Mouse (Mus musculus) limb, embryonic 13.5 days (tissue): ENCODE data around the gene Acnat1. TPM values are rescaled to one million over a fixed set of nuclear protein-coding genes. Genes with fewer than 3 reads are reported as not detected.
"Not testable (repeated sequence)": the region's sequence is repeated elsewhere in the genome, so short reads cannot be mapped to it uniquely, and the experiment has no call there.

Source experiments
- ATAC-seq: fragments of 200-750 bp; cut with Nextera tagmentation; 2 replicates; pipeline ENCODE4 v1.8.0; 2017; ENCODE audit warnings: low read depth, moderate number of reproducible peaks, moderate TSS enrichment; ENCODE audit not compliant: low FRiP score
- H3K27ac ChIP-seq: fragments of 300-500 bp; sonication (generic); 2 replicates; pipeline ENCODE4 v1.5.1; 2015; ENCODE audit warnings: inconsistent platforms, mild to moderate bottlenecking, moderate library complexity
- H3K27me3 ChIP-seq: fragments of 300-500 bp; sonication (generic); 2 replicates; pipeline ENCODE4 v1.6.1; 2015; ENCODE audit warnings: mild to moderate bottlenecking, inconsistent platforms
- H3K36me3 ChIP-seq: fragments of 300-500 bp; sonication (generic); 2 replicates; pipeline ENCODE4 v1.6.1; 2015; ENCODE audit warnings: inconsistent platforms, mild to moderate bottlenecking, moderate library complexity
- H3K4me1 ChIP-seq: fragments of 300-500 bp; sonication (generic); 2 replicates; pipeline ENCODE4 v1.6.1; 2015; ENCODE audit warnings: inconsistent platforms
- H3K4me2 ChIP-seq: fragments of 300-500 bp; sonication (generic); replicated peaks from 2 replicates; pipeline ENCODE4 v1.6.1; 2015; ENCODE audit warnings: inconsistent platforms, mild to moderate bottlenecking, moderate library complexity
- H3K4me3 ChIP-seq: fragments of 300-500 bp; sonication (generic); 2 replicates; pipeline ENCODE4 v1.5.1; 2015; ENCODE audit warnings: moderate library complexity, mild to moderate bottlenecking, inconsistent platforms
- H3K9ac ChIP-seq: fragments of 300-500 bp; sonication (generic); 2 replicates; pipeline ENCODE4 v1.6.1; 2015; ENCODE audit warnings: mild to moderate bottlenecking, inconsistent platforms
- H3K9me3 ChIP-seq: fragments of 300-500 bp; sonication (generic); 2 replicates; pipeline ENCODE4 v1.6.1; 2016; ENCODE audit warnings: inconsistent platforms
- WGBS: fragments of 180-500 bp; shearing (Covaris S2); methylation state at CpG from one replicate; pipeline ENCODE4 v1.1.7; 2015; 5-methylcytosine and 5-hydroxymethylcytosine counted together
- polyA plus RNA-seq: library from polyadenylated mRNA; unstranded; fragments of >200 nt; fragmentation: Nextera tagmentation; extraction: Ambion mirVana; gene quantifications from 2 replicates; pipeline ENCODE4 v1.2.1, GENCODE M21; 2015

Acnat1 gene
- polyA plus RNA-seq, 1 experiment from 2014 or later: 0.10 TPM

DNA sequence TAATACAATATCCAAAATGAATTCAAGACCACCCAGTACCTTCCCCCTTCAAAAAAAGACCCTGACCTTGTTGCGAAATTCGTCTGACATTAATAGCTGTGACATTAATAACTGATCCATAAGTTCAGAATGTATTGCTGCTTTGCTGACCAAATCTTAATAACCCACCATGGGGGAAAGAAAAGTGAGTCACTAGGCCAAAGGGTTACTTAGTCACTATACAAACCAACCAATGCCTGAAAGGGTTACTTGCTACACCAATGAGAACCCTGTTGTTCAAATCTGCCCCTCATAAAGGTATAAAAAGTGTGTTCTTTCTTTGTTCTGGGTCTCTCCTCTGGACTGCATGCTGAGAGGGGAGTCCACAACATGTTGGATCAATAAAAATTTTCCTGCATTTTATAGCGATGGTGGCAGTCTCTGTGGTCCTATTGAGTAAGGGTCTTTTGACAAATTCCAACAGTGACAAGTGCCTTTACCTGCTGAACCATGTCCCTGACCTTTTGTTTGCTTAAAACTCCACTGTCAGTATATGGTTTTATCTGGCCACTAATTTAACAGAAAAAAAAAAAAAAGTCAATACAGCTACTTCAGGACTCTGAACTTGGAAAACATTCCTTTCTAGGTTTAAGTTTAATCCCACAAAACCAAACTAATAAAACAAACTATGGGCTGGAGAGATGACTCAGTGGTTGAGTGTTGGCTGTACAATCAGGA, 12.4 kb upstream of the Acnat1 start:
- not testable (repeated sequence) for ATAC-seq, H3K27ac ChIP-seq, H3K9me3 ChIP-seq, H3K4me3 ChIP-seq, H3K9ac ChIP-seq, H3K36me3 ChIP-seq, H3K27me3 ChIP-seq, H3K4me2 ChIP-seq, H3K4me1 ChIP-seq
- WGBS: 64% methylated on average over 3 of the region's 3 CpGs

DNA sequence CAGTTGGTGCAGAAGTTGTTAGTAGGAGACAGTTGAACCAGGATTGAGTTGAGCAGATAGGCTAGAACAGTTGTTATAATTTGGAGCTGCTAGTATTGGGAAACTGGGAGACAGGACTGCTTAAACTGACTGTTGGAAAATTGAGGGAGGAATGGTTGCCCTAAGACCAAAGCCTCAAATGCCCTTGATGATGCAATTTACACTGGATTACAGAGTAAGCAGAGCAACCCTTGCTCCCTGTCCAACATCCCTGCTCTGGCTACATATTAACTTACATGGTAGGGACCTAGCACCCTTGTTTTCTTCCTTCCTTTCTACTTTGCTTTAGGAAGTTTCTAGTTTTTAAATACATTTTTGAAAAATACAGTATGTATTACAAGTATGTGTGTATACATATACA, 11.7 kb upstream of the Acnat1 start:
- ATAC-seq: no peak
- no peaks in the 10 kb centered on the region for H3K36me3 ChIP-seq

DNA sequence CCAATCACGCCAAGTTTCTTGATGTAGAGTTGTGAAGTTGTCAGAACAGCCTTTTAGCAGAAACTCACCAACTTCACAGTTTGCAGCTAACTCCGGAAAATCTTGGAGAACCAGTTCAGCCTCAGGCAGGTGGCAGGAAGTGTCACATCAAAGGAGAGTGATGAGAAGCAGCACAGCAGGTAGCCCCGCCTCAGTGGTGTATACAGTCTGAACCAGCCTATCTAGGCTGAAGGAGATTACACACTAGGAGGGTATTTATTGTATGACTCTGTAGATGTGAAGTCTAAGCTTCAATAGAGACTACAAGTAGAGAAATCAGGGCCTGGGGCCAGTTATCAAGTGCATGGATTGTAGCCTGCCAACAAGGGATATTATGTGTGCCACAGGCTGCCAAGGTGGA, 7.2 kb upstream of the Acnat1 start:
- ATAC-seq: no peak
- peak overlapping the region; percentile 51 for H3K4me2 ChIP-seq

More for the DNA sequence above, 11.7 kb upstream of the Acnat1 start:
- Histone ChIP-seq H3K4me3 (no peak overlapping the region), H3K27ac (no peak overlapping the region), H3K4me1 (peaks cover 6% of the 10 kb centered on the region; the same call in 1 of the 2 replicates), H3K9me3 (no peaks in the 10 kb centered on the region), H3K9ac (no peak overlapping the region), H3K4me2 (no peak overlapping the region), H3K27me3 (0 out of 2 replicates have a peak, but pooled peaks cover 5% of the 10 kb centered on the region)

DNA sequence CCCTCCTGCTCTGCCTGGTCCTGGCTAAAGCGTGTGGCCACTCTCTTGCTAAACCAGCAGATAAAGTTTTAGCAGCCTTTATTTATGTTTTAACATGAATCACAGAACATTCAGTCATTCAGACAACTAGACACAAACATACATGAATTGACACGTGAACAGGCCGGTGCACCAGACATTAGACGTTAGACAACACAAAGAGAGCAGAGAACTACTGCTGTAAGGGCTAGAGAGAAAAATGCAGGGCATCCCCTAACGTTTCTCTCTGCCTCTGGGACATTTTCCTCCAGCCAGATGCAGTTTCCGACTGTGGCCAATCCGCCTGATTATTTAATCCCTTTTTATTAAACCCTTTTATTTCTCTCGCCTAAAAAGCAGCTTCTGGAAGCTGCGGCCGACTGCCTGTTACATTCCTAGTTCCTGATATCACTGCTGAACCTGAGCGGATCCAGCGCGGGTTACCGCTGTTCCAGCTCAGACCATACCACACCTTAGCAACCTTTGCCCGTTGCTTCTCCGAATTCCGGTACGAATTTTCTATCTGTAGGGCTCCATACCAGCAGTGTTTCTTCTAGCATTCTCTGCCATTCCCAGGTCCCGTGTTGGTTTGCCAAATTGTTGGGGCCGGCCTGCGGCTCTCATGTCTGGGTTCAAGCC, 6.5 kb upstream of the Acnat1 start:
- ATAC-seq: no peak
- H3K4me2 ChIP-seq: peak overlapping the region; percentile 51
- 11% methylated on average over 21 of the region's 21 CpGs for WGBS
- no peaks in the 10 kb centered on the region for H3K9me3 ChIP-seq
- 0 out of 2 replicates have a peak, but pooled peaks cover 5% of the 10 kb centered on the region for H3K27me3 ChIP-seq
- peak overlapping the region; percentile 14; the same call in 1 of the 2 replicates for H3K4me3 ChIP-seq
- H3K9ac ChIP-seq: 0 out of 2 replicates have a peak overlapping the region, but pooled peaks have one; percentile 31
- H3K4me1 ChIP-seq: peaks cover 19% of the 10 kb centered on the region
- H3K27ac ChIP-seq: no peak overlapping the region
- no peaks in the 10 kb centered on the region for H3K36me3 ChIP-seq

More for the DNA sequence above, 7.2 kb upstream of the Acnat1 start:
- 0 out of 2 replicates have a peak, but pooled peaks cover 5% of the 10 kb centered on the region for H3K27me3 ChIP-seq
- no peak overlapping the region for H3K27ac ChIP-seq
- 41% methylated on average over 3 of the region's 3 CpGs for WGBS
- no peak overlapping the region for H3K9ac ChIP-seq
- no peaks in the 10 kb centered on the region for H3K9me3 ChIP-seq
- H3K4me1 ChIP-seq: peaks cover 19% of the 10 kb centered on the region
- H3K4me3 ChIP-seq: peak overlapping the region; percentile 14; the same call in 1 of the 2 replicates
- H3K36me3 ChIP-seq: no peaks in the 10 kb centered on the region

DNA sequence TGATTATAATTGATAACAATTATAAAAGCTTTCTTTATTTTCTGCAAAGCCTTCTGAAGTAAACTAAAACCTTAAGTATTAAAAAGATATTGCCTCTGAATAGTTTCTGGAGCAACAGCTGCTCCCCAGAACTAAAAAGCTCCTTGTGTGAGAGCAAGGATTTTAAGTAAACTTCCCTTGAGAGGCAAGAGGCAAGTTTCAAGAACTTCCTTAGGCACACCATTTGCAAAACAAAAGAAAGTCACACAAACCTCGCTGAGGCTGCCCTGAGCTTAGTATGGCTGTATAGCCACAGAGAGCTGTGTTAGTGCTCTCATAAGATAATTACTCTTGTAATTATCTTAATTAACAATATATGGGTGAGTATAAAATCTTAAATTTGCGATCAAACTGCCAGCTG, 5.3 kb upstream of the Acnat1 start:
- H3K27me3 ChIP-seq, ATAC-seq, H3K36me3 ChIP-seq, H3K4me2 ChIP-seq, H3K27ac ChIP-seq, H3K9me3 ChIP-seq, H3K9ac ChIP-seq, H3K4me3 ChIP-seq: not testable (repeated sequence)
- H3K4me1 ChIP-seq: peaks cover 19% of the 10 kb centered on the region
- WGBS: 23% methylated on average over 2 of the region's 2 CpGs

DNA sequence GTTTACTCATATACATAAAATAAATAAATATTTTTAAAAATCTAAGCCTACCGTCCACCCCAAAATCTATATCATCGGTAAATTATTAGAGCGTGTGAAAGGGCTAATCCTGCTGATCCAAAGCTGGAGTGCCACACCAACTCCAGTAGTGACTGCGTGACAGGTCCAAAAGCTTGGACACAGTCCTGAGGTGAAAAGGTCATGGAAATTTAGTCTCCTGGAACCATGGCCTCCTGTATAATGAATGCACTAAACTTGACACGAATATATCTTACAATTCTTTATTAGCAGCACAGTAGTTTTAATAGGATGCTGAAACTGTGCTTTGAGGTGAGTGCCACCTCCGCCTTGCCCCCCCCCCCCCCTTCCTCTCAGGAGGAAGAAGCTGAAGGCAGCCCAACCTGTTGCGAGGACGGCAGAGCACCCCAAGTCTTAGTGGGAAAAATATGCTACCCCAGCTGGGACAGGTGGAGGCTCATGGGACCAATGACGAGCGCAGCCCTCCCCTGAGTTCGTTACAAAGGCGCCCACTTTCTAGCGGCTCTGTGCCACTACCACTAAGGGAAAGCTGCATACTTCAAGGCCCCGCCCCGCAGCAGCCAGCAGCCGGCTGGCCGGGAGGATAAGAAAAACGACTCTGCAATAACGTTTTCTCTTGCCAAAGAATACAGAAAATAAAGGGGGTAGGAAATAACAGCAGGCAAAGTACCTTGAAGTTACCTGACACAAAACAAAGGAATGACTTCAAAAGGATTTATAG, 4.6 kb upstream of the Acnat1 start:
- 22% methylated on average over 19 of the region's 19 CpGs for WGBS
- ATAC-seq: peak; percentile 60
- Histone ChIP-seq H3K9ac (no peak overlapping the region), H3K4me1 (peaks cover 19% of the 10 kb centered on the region), H3K27ac (no peak overlapping the region), H3K36me3 (no peaks in the 10 kb centered on the region), H3K9me3 (no peaks in the 10 kb centered on the region), H3K27me3 (0 out of 2 replicates have a peak, but pooled peaks cover 5% of the 10 kb centered on the region), H3K4me2 (peak overlapping the region; percentile 62), H3K4me3 (peak overlapping the region; percentile 30)

DNA sequence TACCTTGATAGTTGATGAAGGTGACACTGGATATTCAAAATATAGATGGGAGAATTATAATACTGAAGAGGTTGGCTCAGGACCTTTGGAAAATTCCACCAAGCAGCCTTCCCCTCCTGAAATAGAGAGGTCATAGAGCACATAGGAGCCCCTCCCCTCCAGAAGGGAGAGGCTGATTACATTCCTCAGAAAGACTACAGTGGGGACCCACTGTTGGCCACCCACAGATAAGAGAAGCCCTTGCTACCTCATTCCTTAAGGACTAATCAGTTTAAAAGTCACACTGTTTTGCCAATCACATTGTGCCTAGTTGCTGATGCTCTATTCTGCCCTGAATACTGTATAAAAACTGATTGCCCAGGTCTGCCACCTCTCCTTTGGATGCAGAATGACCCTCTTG, 871 bp upstream of the Acnat1 start:
- Histone ChIP-seq H3K27me3 (no peaks in the 10 kb centered on the region), H3K27ac (no peak overlapping the region), H3K4me3 (no peak overlapping the region), H3K9ac (no peak overlapping the region), H3K4me1 (peaks cover 8% of the 10 kb centered on the region; the same call in 1 of the 2 replicates), H3K4me2 (no peak overlapping the region), H3K36me3 (no peaks in the 10 kb centered on the region), H3K9me3 (no peaks in the 10 kb centered on the region)
- ATAC-seq: no peak

DNA sequence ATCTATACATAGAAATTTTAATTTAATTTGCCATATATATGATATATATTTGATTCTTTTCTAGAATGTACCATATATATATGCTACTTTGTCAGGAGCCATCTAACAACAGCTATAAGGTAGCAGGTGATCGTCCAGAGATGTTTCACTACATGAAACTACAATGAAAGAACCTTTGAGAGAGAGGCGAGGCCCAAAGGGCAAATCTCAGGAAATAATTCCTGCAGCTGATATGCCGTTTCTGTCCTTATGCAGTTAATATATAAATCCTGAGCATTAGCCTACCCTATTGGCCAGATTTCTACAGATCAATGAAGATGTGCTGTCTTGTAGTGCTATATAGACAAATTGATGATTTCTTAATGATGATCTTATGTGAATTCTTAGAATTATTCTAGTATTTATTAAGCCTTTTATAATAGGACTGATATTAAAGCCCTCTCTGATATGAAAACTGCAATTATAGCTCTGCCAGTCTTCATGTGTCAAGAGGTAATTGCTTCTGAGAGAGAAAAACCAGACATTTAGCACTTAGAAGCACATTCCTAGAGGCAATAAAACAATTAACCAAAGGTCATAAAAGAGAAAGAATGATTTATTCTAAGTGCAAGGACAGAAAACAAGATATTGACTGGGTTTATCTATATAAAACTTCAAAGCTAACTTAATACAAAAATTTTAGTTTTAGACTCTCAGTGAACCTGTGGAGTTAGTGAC, 4.1 kb downstream of the Acnat1 start:
- Histone ChIP-seq H3K27me3 (no peaks in the 10 kb centered on the region), H3K4me1 (no peaks in the 10 kb centered on the region), H3K9me3 (no peaks in the 10 kb centered on the region), H3K36me3 (no peaks in the 10 kb centered on the region), H3K27ac (no peak overlapping the region), H3K4me2 (no peak overlapping the region), H3K4me3 (no peak overlapping the region), H3K9ac (no peak overlapping the region)
- ATAC-seq: no peak
- 66% methylated on average over 3 of the region's 3 CpGs for WGBS

DNA sequence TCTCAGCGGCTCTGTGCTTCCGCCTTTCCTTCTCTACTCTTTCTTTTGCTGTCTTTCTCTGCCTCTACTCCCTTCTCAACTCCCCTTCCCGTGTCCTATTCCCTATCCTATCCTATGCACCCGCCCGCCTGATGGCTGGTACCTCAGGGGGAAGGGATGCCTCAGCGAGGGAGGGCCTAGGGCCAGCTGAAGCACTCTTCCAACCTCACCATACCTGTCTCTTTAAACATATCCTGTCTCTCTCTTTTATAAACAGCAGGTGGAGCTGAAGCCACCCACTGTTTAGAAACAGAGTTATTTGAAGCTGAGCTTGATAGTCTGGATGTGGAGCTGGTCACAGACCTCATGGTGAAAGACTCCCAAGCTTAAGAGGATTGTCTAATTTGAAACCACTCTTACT, 6.4 kb downstream of the Acnat1 start:
- Histone ChIP-seq H3K27ac (no peak overlapping the region), H3K9ac (no peak overlapping the region), H3K4me2 (no peak overlapping the region), H3K4me3 (no peak overlapping the region), H3K4me1 (no peaks in the 10 kb centered on the region), H3K27me3 (no peaks in the 10 kb centered on the region), H3K36me3 (no peaks in the 10 kb centered on the region), H3K9me3 (no peaks in the 10 kb centered on the region)
- WGBS: 92% methylated on average over 6 of the region's 6 CpGs
- no peak for ATAC-seq

DNA sequence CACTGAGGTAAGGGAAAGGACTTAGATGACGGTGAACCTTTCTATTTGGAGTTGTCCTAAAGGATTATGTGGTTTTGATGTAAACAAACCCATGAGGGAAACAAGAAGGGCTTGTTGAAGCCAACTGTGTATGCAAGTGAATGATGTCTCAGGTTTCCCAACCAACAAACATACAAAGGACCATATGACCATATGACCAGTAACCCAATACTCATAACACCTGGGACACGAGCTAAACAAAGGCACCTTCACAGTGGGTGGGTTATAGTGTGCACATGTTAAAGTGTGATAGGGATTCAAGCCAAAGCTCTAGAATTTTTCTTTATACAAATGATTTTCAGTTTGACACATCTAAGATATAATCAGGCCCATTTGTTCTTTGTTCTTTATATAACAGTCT, 17.5 kb downstream of the Acnat1 start:
- 42% methylated on average over 2 of the region's 2 CpGs for WGBS
- Histone ChIP-seq H3K9me3 (no peaks in the 10 kb centered on the region), H3K4me3 (no peak overlapping the region), H3K27me3 (no peaks in the 10 kb centered on the region), H3K4me2 (no peak overlapping the region), H3K9ac (no peak overlapping the region), H3K4me1 (no peaks in the 10 kb centered on the region), H3K27ac (no peak overlapping the region), H3K36me3 (no peaks in the 10 kb centered on the region)
- ATAC-seq: no peak

DNA sequence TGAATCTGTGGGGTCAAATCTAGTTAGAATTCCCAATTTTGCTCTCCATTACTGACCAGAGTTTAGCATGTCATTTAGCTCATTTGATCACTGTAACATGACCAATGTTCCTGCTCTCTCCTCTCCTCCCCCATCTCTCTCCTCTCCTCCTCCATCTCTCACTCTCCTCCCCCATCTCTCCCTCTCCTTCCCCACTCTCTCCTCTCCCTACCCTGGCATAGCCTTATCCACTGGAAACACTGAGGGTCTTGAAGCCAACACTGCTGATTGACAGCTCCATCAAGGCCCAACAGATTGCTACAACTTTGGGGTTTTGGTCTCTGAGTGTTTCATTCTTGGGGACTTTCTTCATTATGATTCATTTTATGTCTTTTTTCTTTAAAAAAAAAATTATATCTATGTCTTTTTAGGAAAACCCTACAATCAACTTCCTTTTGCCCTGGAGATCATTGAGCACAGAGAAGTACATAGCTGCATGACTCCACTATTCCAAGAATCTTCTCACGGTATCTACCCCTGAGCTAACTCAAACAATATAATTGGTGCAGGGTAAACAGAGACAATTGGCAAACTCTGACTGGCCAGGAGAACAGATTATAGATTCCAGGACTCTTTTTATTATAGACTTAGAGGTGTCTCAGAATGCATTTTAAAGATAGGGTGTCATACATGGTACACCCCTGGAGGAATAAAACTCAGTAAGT, 21.7 kb downstream of the Acnat1 start:
- H3K4me1 ChIP-seq: no peaks in the 10 kb centered on the region
- H3K9me3 ChIP-seq: no peaks in the 10 kb centered on the region
- H3K4me2 ChIP-seq: no peak overlapping the region
- 83% methylated on average over 1 of the region's 1 CpGs for WGBS
- no peak overlapping the region for H3K9ac ChIP-seq
- no peaks in the 10 kb centered on the region for H3K27me3 ChIP-seq
- no peak overlapping the region for H3K27ac ChIP-seq
- ATAC-seq: no peak
- H3K4me3 ChIP-seq: no peak overlapping the region
- no peaks in the 10 kb centered on the region for H3K36me3 ChIP-seq
